25 mouse cellular contexts compared by ENCODE assay signal in genomic region chr19:7968703-7969102, GRCm38 (mm10). TPM values are rescaled to one million over a fixed set of nuclear protein-coding genes. Genes with fewer than 3 reads are reported as not detected.
"Had no signal": no experiment of that assay in that cellular context is flagged by ENCODE, and none has a peak within 500 bp of the region (broad histone marks: within the 10 kb centered on the region; RNA-seq: fewer than 3 reads in every experiment).

No protein-coding gene starts in this region.

- DNase-seq: layer of hippocampus, postnatal 36 days; liver, embryonic 13.5 days; liver, postnatal 0 days; lung, embryonic 14.5 days; retina, postnatal 1 day; right cerebral cortex, postnatal 25 days; thymus, adult 18-20 months; thymus, postnatal 36 days had no signal

- H3K36me3 ChIP-seq: intestine, embryonic 15.5 days; liver, embryonic 13.5 days; midbrain, embryonic 12.5 days; midbrain, embryonic 15.5 days; neural tube, embryonic 12.5 days; neural tube, embryonic 15.5 days had no signal

- H3K9ac ChIP-seq: intestine, embryonic 15.5 days; liver, embryonic 13.5 days; liver, postnatal 0 days; lung, embryonic 14.5 days; midbrain, embryonic 12.5 days; midbrain, embryonic 15.5 days; neural tube, embryonic 12.5 days; neural tube, embryonic 15.5 days had no signal

- ATAC-seq: hindbrain, embryonic 16.5 days; intestine, embryonic 15.5 days; liver, postnatal 0 days; lung, postnatal 0 days; midbrain, embryonic 15.5 days had no signal

- H3K4me1 ChIP-seq: intestine, embryonic 15.5 days; liver, embryonic 13.5 days; midbrain, embryonic 12.5 days; midbrain, embryonic 15.5 days; neural tube, embryonic 12.5 days; neural tube, embryonic 15.5 days had no signal

- H3K9me3 ChIP-seq: intestine, embryonic 15.5 days; liver, embryonic 13.5 days; neural tube, embryonic 15.5 days had no signal

- H3K27ac ChIP-seq: intestine, embryonic 15.5 days; layer of hippocampus, adult 2 months; left cerebral cortex, adult 2 months; liver, embryonic 13.5 days; macrophage; midbrain, embryonic 12.5 days; midbrain, embryonic 15.5 days; neural tube, embryonic 12.5 days; neural tube, embryonic 15.5 days had no signal

- H3K4me3 ChIP-seq: intestine, embryonic 15.5 days; layer of hippocampus, adult 2 months; left cerebral cortex, adult 2 months; liver, embryonic 13.5 days; midbrain, embryonic 12.5 days; midbrain, embryonic 15.5 days; neural tube, embryonic 12.5 days; neural tube, embryonic 15.5 days had no signal

- H3K4me2 ChIP-seq: intestine, embryonic 15.5 days; liver, embryonic 13.5 days; lung, embryonic 14.5 days; midbrain, embryonic 12.5 days; midbrain, embryonic 15.5 days; neural tube, embryonic 12.5 days; neural tube, embryonic 15.5 days had no signal

- H3K27me3 ChIP-seq: intestine, embryonic 15.5 days; liver, embryonic 13.5 days; midbrain, embryonic 12.5 days; midbrain, embryonic 15.5 days; neural tube, embryonic 12.5 days; neural tube, embryonic 15.5 days had no signal

RNA-seq across cellular contexts. Expression of gene Slc22a27, which starts 2.9 kb away (rescaled TPM):
- polyA plus RNA-seq: hindbrain, embryonic 16.5 days; large intestine, adult 2 months; limb, embryonic 11.5 days; limb, embryonic 14.5 days; liver, embryonic 13.5 days; lung, embryonic 14.5 days; lung, postnatal 0 days; macrophage; midbrain, embryonic 12.5 days; midbrain, embryonic 15.5 days; neural tube, embryonic 12.5 days; neural tube, embryonic 15.5 days; spleen, adult 2 months; stomach, embryonic 16.5 days; testis, adult 2 months; urinary bladder, adult 2 months had no signal
